Mouse (Mus musculus): Measurements from ENCODE around the gene Abhd14b. TPM values are rescaled to one million over a fixed set of nuclear protein-coding genes. Genes with fewer than 3 reads are reported as not detected.
A peak's percentile ranks its signal among the peaks of the same experiment; 100 is the strongest.

The Abhd14b gene
- polyA plus RNA-seq (2015; fragmentation: Nextera tagmentation; extraction: Ambion mirVana), result 12.8 and 15.3 TPM in 2 replicates

DNA sequence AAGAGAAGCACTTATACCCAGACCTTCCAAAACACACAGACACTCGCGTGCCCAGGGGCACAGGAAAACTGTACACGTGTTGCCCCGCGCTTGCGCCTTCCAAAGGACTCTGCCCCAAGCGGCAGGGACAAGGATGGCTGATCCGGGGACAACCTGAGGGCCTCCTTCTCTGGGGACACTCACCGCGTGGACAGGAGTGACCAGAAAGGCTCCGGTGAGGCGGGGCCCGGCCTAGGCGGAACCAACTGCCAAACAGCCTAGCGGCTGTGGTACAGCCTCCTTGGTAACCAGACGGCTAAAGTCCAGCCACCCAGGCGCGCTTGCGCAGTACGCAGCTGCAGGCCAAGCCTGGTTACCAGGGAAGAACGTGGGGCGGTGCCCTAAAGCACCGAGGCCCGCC, at the start of gene Abhd14b, which contains the start of gene Abhd14a:
TSS of gene Abhd14b (plus strand) at position 112 of the 400 bp plus-strand sequence.
TSS of gene Abhd14a (minus strand) at position 331 of the 400 bp plus-strand sequence.
- Histone ChIP-seq H3K4me3 (peak within 1 kb of the TSS; percentile 51), H3K4me1 (peaks cover 52% of the 10 kb centered on the region), H3K36me3 (no peaks in the 10 kb centered on the region), H3K27ac (peak within 1 kb of the TSS; percentile 73), H3K4me2 (peak within 1 kb of the TSS; percentile 79), H3K9ac (peak within 1 kb of the TSS; percentile 56), H3K27me3 (no peaks in the 10 kb centered on the region), H3K9me3 (no peaks in the 10 kb centered on the region)
- ATAC-seq (ENCODE audit: borderline replicate concordance, extremely low read depth, low FRiP score, low TSS enrichment), result peak; percentile 81
- under 1% methylated on average over 24 of the region's 24 CpGs for WGBS

- H3K4me3 ChIP-seq, result no peak overlapping the region
- no peak overlapping the region for H3K27ac ChIP-seq
- ATAC-seq (ENCODE audit: borderline replicate concordance, extremely low read depth, low FRiP score, low TSS enrichment), result no peak
- H3K9ac ChIP-seq, result no peak overlapping the region
- WGBS, result 52% methylated on average over 4 of the region's 4 CpGs
- peaks cover 11% of the 10 kb centered on the region; the same call in 1 of the 2 replicates for H3K4me1 ChIP-seq
- H3K27me3 ChIP-seq, result no peaks in the 10 kb centered on the region
- H3K36me3 ChIP-seq, result no peaks in the 10 kb centered on the region
- H3K4me2 ChIP-seq, result no peak overlapping the region
- H3K9me3 ChIP-seq, result no peaks in the 10 kb centered on the region
Measured at GRCm38 (mm10) chr9:106397733-106398132, 49.5 kb upstream of the Abhd14b start.

- Histone ChIP-seq H3K9me3 (no peaks in the 10 kb centered on the region), H3K4me1 (peaks cover 9% of the 10 kb centered on the region; the same call in 1 of the 2 replicates), H3K36me3 (no peaks in the 10 kb centered on the region), H3K27me3 (no peaks in the 10 kb centered on the region), H3K4me2 (no peak overlapping the region), H3K9ac (no peak overlapping the region), H3K27ac (no peak overlapping the region), H3K4me3 (no peak overlapping the region)
- WGBS, result 53% methylated on average over 9 of the region's 9 CpGs
- ATAC-seq (ENCODE audit: borderline replicate concordance, extremely low read depth, low FRiP score, low TSS enrichment), result no peak
Measured at GRCm38 (mm10) chr9:106398667-106399311, 48.5 kb upstream of the Abhd14b start.

DNA sequence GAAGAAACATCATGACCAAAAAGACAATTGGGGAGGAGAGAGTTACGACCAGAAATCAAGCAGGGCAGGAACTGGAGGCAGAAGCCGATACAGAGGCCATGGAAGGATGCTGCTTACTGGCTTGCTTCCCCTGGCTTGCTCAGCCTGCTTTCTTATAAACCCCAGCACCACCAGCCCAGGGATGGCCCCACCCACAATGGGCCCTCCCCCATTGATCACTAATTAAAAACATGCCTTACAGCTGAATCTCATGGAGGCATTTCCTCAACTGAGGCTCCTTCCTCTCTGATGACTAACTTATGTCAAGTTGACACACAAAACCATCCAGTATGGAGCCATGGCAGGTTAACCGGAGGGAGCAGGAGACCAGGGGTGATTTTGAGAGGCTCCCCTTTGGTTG, 47.5 kb upstream of the Abhd14b start:
- Histone ChIP-seq H3K9ac (no peak overlapping the region), H3K36me3 (no peaks in the 10 kb centered on the region), H3K4me2 (no peak overlapping the region), H3K27me3 (no peaks in the 10 kb centered on the region), H3K27ac (no peak overlapping the region), H3K4me3 (no peak overlapping the region), H3K4me1 (peaks cover 5% of the 10 kb centered on the region; the same call in 1 of the 2 replicates), H3K9me3 (no peaks in the 10 kb centered on the region)
- no peak for ATAC-seq (ENCODE audit: borderline replicate concordance, extremely low read depth, low FRiP score, low TSS enrichment)
- WGBS, result 82% methylated on average over 3 of the region's 3 CpGs

- ATAC-seq (ENCODE audit: borderline replicate concordance, extremely low read depth, low FRiP score, low TSS enrichment), result no peak
- WGBS, result 75% methylated on average over 5 of the region's 5 CpGs
- Histone ChIP-seq H3K4me1 (peaks cover 26% of the 10 kb centered on the region), H3K9ac (no peak overlapping the region), H3K27ac (no peak overlapping the region), H3K27me3 (no peaks in the 10 kb centered on the region), H3K4me3 (no peak overlapping the region), H3K9me3 (no peaks in the 10 kb centered on the region), H3K4me2 (no peak overlapping the region), H3K36me3 (no peaks in the 10 kb centered on the region)
Measured at GRCm38 (mm10) chr9:106402149-106402548, 45.1 kb upstream of the Abhd14b start.

- Histone ChIP-seq H3K36me3 (no peaks in the 10 kb centered on the region), H3K9ac (no peak overlapping the region), H3K4me3 (no peak overlapping the region), H3K9me3 (no peaks in the 10 kb centered on the region), H3K4me2 (no peak overlapping the region), H3K27ac (no peak overlapping the region), H3K4me1 (peaks cover 27% of the 10 kb centered on the region), H3K27me3 (no peaks in the 10 kb centered on the region)
- WGBS, result 68% methylated on average over 16 of the region's 16 CpGs
- ATAC-seq (ENCODE audit: borderline replicate concordance, extremely low read depth, low FRiP score, low TSS enrichment), result no peak
Measured at GRCm38 (mm10) chr9:106402607-106403375, 44.5 kb upstream of the Abhd14b start.

- Histone ChIP-seq H3K9ac (no peak overlapping the region), H3K9me3 (no peaks in the 10 kb centered on the region), H3K4me3 (no peak overlapping the region), H3K4me1 (peaks cover 21% of the 10 kb centered on the region), H3K27me3 (no peaks in the 10 kb centered on the region), H3K27ac (peak overlapping the region; percentile 30), H3K4me2 (no peak overlapping the region), H3K36me3 (no peaks in the 10 kb centered on the region)
- 12% methylated on average over 6 of the region's 6 CpGs for WGBS
- peak; percentile 58; the same call in 1 of the 2 replicates for ATAC-seq (ENCODE audit: borderline replicate concordance, extremely low read depth, low FRiP score, low TSS enrichment)
Measured at GRCm38 (mm10) chr9:106405275-106405674, 42.0 kb upstream of the Abhd14b start.

- 27% methylated on average over 8 of the region's 8 CpGs for WGBS
- Histone ChIP-seq H3K4me3 (no peak overlapping the region), H3K4me1 (peaks cover 21% of the 10 kb centered on the region), H3K27ac (0 out of 2 replicates have a peak overlapping the region, but pooled peaks have one; percentile 42), H3K4me2 (peak overlapping the region; percentile 10; the same call in 1 of the 2 replicates), H3K36me3 (no peaks in the 10 kb centered on the region), H3K9ac (no peak overlapping the region), H3K27me3 (no peaks in the 10 kb centered on the region), H3K9me3 (no peaks in the 10 kb centered on the region)
- peak; percentile 60; the same call in 1 of the 2 replicates for ATAC-seq (ENCODE audit: borderline replicate concordance, extremely low read depth, low FRiP score, low TSS enrichment)
Measured at GRCm38 (mm10) chr9:106406443-106407078, 40.7 kb upstream of the Abhd14b start.

GRCm38 (mm10) chr9:106409096-106409495, 38.2 kb upstream of the Abhd14b start:
- no peaks in the 10 kb centered on the region for H3K27me3 ChIP-seq
- no peak overlapping the region for H3K4me2 ChIP-seq
- 95% methylated on average over 4 of the region's 4 CpGs for WGBS
- no peak for ATAC-seq (ENCODE audit: borderline replicate concordance, extremely low read depth, low FRiP score, low TSS enrichment)
- H3K9ac ChIP-seq, result no peak overlapping the region
- no peak overlapping the region for H3K4me3 ChIP-seq
- no peaks in the 10 kb centered on the region for H3K36me3 ChIP-seq
- peaks cover 21% of the 10 kb centered on the region for H3K4me1 ChIP-seq
- H3K27ac ChIP-seq, result no peak overlapping the region
- H3K9me3 ChIP-seq, result no peaks in the 10 kb centered on the region

DNA sequence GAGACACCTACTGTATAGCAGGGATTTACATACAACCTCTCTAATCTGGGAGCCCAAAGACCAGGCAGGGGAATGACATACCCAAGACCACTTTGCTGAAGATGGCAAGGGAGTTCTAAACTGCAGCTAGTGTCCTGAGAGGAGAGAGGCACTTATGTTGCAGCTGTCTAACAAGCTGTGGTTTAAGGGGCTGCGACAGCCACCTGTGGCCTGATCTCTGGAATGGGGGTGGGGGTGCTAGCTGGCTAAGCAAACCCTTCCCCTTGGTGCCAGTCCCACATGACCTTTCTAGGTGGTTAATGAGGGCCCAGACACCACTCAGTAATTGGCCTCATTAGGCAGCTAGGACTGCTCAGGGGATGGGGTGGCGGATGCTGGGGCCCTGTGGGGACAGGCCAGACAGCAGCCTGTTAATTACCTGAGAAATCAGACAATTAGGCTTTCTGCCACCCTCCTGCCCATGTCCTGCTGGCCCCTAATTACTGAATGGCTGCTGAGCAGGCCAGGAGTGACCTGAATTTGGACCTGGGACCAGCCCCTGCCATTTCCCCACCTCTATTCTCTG, 37.1 kb upstream of the Abhd14b start:
- H3K36me3 ChIP-seq, result no peaks in the 10 kb centered on the region
- 84% methylated on average over 2 of the region's 2 CpGs for WGBS
- H3K27ac ChIP-seq, result no peak overlapping the region
- H3K4me1 ChIP-seq, result peaks cover 19% of the 10 kb centered on the region
- H3K9me3 ChIP-seq, result no peaks in the 10 kb centered on the region
- H3K27me3 ChIP-seq, result no peaks in the 10 kb centered on the region
- no peak for ATAC-seq (ENCODE audit: borderline replicate concordance, extremely low read depth, low FRiP score, low TSS enrichment)
- H3K4me2 ChIP-seq, result no peak overlapping the region
- H3K4me3 ChIP-seq, result no peak overlapping the region
- H3K9ac ChIP-seq, result no peak overlapping the region

- Histone ChIP-seq H3K9ac (no peak overlapping the region), H3K4me1 (peaks cover 11% of the 10 kb centered on the region), H3K27me3 (no peaks in the 10 kb centered on the region), H3K9me3 (no peaks in the 10 kb centered on the region), H3K36me3 (no peaks in the 10 kb centered on the region), H3K27ac (no peak overlapping the region), H3K4me3 (no peak overlapping the region), H3K4me2 (no peak overlapping the region)
- no peak for ATAC-seq (ENCODE audit: borderline replicate concordance, extremely low read depth, low FRiP score, low TSS enrichment)
- 54% methylated on average over 9 of the region's 9 CpGs for WGBS
Measured at GRCm38 (mm10) chr9:106411091-106411594, 36.1 kb upstream of the Abhd14b start.
